Mouse (Mus musculus) thymus, postnatal 14 days (tissue): Measurements from ENCODE around the gene Olfr164.

Experiments used
- DNase-seq: peaks from one replicate; pipeline ENCODE4 v3.0.0; 2021

Olfr164 gene

GRCm38 (mm10) chr16:19313964-19314363 lies at the start of gene Olfr164:
Gene Olfr164 (minus strand): TSS chr16:19314064.
- no peak for DNase-seq

GRCm38 (mm10) chr16:19349111-19349510 lies 35.2 kb upstream of the Olfr164 start:
- DNase-seq, result no peak

GRCm38 (mm10) chr16:19263235-19263634 lies 50.6 kb downstream of the Olfr164 start:
- DNase-seq, result no peak

GRCm38 (mm10) chr16:19260780-19261179 lies 53.1 kb downstream of the Olfr164 start:
- DNase-seq, result no peak

- DNase-seq, result no peak
Measured at GRCm38 (mm10) chr16:19245835-19246234, 68.0 kb downstream of the Olfr164 start.

- no peak for DNase-seq
Measured at GRCm38 (mm10) chr16:19241539-19242025, 72.3 kb downstream of the Olfr164 start.

- DNase-seq, result no peak
Measured at GRCm38 (mm10) chr16:19240792-19241538, 72.9 kb downstream of the Olfr164 start.

- no peak for DNase-seq
Measured at GRCm38 (mm10) chr16:19236719-19237118, 77.1 kb downstream of the Olfr164 start.
